Mouse (Mus musculus): ENCODE measurements at regions not wholly inside any gene's neighbourhood (a gene's known extent, or its start where the extent isn't known, plus 50 kb on each side); places are given as distances from the start of the nearest gene placed in this dataset.
"Not testable (repeated sequence)": the region's sequence is repeated elsewhere in the genome, so short reads cannot be mapped to it uniquely, and the experiment has no call there.

- Histone ChIP-seq H3K4me3 (no peak overlapping the region), H3K27ac (no peak overlapping the region)
- intact Hi-C loops (cut with DNase I), result no loop called here
- TF ChIP-seq CTCF (IDR thresholded peaks at IDR 0.05), result no peak
- peak; percentile 40 for DNase-seq
Observed at GRCm38 (mm10) chr5:96898120-96898672, 99.3 kb upstream of the Bmp2k start.

- intact Hi-C loops (cut with DNase I), result no loop called here
- H3K4me3 ChIP-seq, result no peak overlapping the region
- no peak overlapping the region for H3K27ac ChIP-seq
- DNase-seq, result no peak
- TF ChIP-seq CTCF (IDR thresholded peaks at IDR 0.05), result no peak
Observed at GRCm38 (mm10) chr5:96898695-96899094, 98.8 kb upstream of the Bmp2k start.

- DNase-seq, result peak; percentile 35
- no peak for TF ChIP-seq CTCF (IDR thresholded peaks at IDR 0.05)
- H3K4me3 ChIP-seq, result peak overlapping the region; percentile 38
- H3K27ac ChIP-seq, result no peak overlapping the region
- intact Hi-C loops (cut with DNase I), result no loop called here
Observed at GRCm38 (mm10) chr5:96905572-96906271, 91.8 kb upstream of the Bmp2k start.

- DNase-seq; intact Hi-C loops (cut with DNase I); H3K4me3 ChIP-seq: not testable (repeated sequence)
Observed at GRCm38 (mm10) chr5:96908371-96908770, 89.1 kb upstream of the Bmp2k start.

GRCm38 (mm10) chr5:96909218-96909617 is 88.3 kb upstream of the Bmp2k start:
- no peak for DNase-seq
- intact Hi-C loops (cut with DNase I), result no loop called here
- no peak overlapping the region for H3K4me3 ChIP-seq
- no peak overlapping the region for H3K27ac ChIP-seq
- no peak for TF ChIP-seq CTCF (IDR thresholded peaks at IDR 0.05)

More at GRCm38 (mm10) chr5:96908371-96908770, 89.1 kb upstream of the Bmp2k start:
- H3K27ac ChIP-seq, result not testable (repeated sequence)

- H3K4me3 ChIP-seq, result peak overlapping the region; percentile 50
- H3K27ac ChIP-seq, result peak overlapping the region; percentile 77
- peak; percentile 66 for DNase-seq
- intact Hi-C loops (cut with DNase I), result no loop called here
- TF ChIP-seq CTCF (IDR thresholded peaks at IDR 0.05), result no peak
Observed at GRCm38 (mm10) chr5:96911550-96912253, 85.8 kb upstream of the Bmp2k start.

GRCm38 (mm10) chr5:96912254-96912635 is 85.2 kb upstream of the Bmp2k start:
- no peak for DNase-seq
- no peak overlapping the region for H3K4me3 ChIP-seq
- H3K27ac ChIP-seq, result peak overlapping the region; percentile 75
- intact Hi-C loops (cut with DNase I), result no loop called here
- no peak for TF ChIP-seq CTCF (IDR thresholded peaks at IDR 0.05)

GRCm38 (mm10) chr5:96912781-96913180 is 84.7 kb upstream of the Bmp2k start:
- peak overlapping the region; percentile 75 for H3K27ac ChIP-seq
- TF ChIP-seq CTCF (IDR thresholded peaks at IDR 0.05), result no peak
- DNase-seq, result no peak

GRCm38 (mm10) chr5:96913711-96914110 is 83.8 kb upstream of the Bmp2k start:
- DNase-seq, result no peak
- intact Hi-C loops (cut with DNase I), result no loop called here
- Histone ChIP-seq H3K27ac (peak overlapping the region; percentile 75), H3K4me3 (no peak overlapping the region)
- TF ChIP-seq CTCF (IDR thresholded peaks at IDR 0.05), result no peak

More at GRCm38 (mm10) chr5:96912781-96913180, 84.7 kb upstream of the Bmp2k start:
- H3K4me3 ChIP-seq, result no peak overlapping the region
- intact Hi-C loops (cut with DNase I), result no loop called here

- H3K27ac ChIP-seq, result no peak overlapping the region
- TF ChIP-seq CTCF (IDR thresholded peaks at IDR 0.05), result no peak
- intact Hi-C loops (cut with DNase I), result no loop called here
- H3K4me3 ChIP-seq, result no peak overlapping the region
- DNase-seq, result no peak
Observed at GRCm38 (mm10) chr5:96914696-96915404, 82.6 kb upstream of the Bmp2k start.

- no peak for DNase-seq
- H3K4me3 ChIP-seq, result peak overlapping the region; percentile 5
- no peak for TF ChIP-seq CTCF (IDR thresholded peaks at IDR 0.05)
- intact Hi-C loops (cut with DNase I), result no loop called here
- H3K27ac ChIP-seq, result peak overlapping the region; percentile 68
Observed at GRCm38 (mm10) chr5:96916897-96917296, 80.6 kb upstream of the Bmp2k start.

GRCm38 (mm10) chr5:96917596-96918258 is 79.8 kb upstream of the Bmp2k start:
- DNase-seq, result no peak
- peak overlapping the region; percentile 5 for H3K4me3 ChIP-seq
- intact Hi-C loops (cut with DNase I), result no loop called here
- TF ChIP-seq CTCF (IDR thresholded peaks at IDR 0.05), result no peak
- peak overlapping the region; percentile 68 for H3K27ac ChIP-seq

Measured in gastrocnemius, adult 2 months (tissue).